Mouse (Mus musculus): ENCODE results near the gene 2310061N02Rik. TPM values are rescaled to one million over a fixed set of nuclear protein-coding genes. Genes with fewer than 3 reads are reported as not detected.
"Not testable (repeated sequence)": the region's sequence is repeated elsewhere in the genome, so short reads cannot be mapped to it uniquely, and the experiment has no call there.

Gene 2310061N02Rik
- total RNA-seq (2021): not detected
- long read RNA-seq, experiment 1: 0 reads
- long read RNA-seq, experiment 2: 0 reads

- Histone ChIP-seq H3K4me3 (no peak within 1 kb of the TSS), H3K27ac (no peak within 1 kb of the TSS)
- TF ChIP-seq CTCF (IDR thresholded peaks at IDR 0.05): no peak
- intact Hi-C loops (cut with DNase I): no loop called here
- peak; percentile 36 for DNase-seq
These were observed at the start of gene 2310061N02Rik for GRCm38 (mm10) chr16:88707496-88708012. Gene 2310061N02Rik (minus strand): TSS chr16:88707962.

GRCm38 (mm10) chr16:88751535-88751934 lies 43.8 kb upstream of the 2310061N02Rik start, which contains the start of gene Krtap13:
Gene Krtap13 (minus strand): TSS chr16:88751635.
- H3K4me3 ChIP-seq; H3K27ac ChIP-seq; intact Hi-C loops (cut with DNase I); DNase-seq: not testable (repeated sequence)

DNA sequence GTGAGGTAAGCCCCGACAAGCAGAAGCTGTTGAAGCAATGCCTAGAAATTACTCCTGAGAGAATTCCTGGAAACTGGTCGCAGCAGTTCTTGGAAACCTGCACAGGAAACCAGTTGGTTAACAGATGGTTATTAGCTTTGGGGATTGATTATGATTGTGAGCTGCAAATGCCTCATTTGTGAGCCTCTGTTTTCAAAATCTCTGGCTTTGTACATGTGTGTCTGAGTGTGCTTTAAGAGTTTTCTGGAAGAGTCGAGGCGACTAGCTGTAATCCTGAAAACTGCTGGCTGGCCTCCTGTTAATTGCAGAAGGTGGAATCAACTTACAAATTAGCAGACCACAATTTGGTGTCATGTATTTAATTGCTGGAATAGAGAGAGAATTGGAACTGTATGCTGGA lies 40.2 kb upstream of the 2310061N02Rik start:
- no peak for TF ChIP-seq CTCF (IDR thresholded peaks at IDR 0.05)
- Histone ChIP-seq H3K27ac (no peak overlapping the region), H3K4me3 (no peak overlapping the region)
- DNase-seq: no peak
- intact Hi-C loops (cut with DNase I): no loop called here

DNA sequence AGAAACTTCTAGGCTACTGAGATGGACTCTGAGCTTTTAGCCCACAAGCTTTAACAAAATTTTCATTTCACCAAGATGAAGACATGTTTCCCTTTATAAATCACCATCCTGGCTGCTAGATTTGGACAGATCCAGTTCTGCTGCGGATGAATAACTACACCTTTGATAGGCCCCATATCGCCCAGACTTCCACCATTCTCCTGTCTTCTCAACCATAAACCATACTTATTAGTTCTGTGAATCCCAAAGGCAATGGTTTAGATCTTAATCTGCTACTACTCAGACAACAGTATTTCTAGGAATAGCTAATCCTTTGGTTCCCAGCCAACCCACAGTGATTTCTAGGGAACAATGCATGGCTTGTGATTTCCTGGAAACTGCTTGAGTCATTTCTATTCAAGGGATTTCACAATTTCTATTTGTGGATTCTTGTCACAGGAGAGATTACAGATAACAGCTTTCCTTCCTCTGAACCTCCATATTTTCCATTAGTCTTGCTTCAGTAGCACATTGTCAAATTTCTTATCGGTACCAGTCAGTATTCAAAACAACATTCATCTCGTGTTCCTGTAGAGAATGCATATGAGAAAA lies 37.1 kb upstream of the 2310061N02Rik start:
- intact Hi-C loops (cut with DNase I): no loop called here
- DNase-seq: no peak
- Histone ChIP-seq H3K4me3 (no peak overlapping the region), H3K27ac (no peak overlapping the region)
- no peak for TF ChIP-seq CTCF (IDR thresholded peaks at IDR 0.05)

GRCm38 (mm10) chr16:88735391-88735790 lies 27.6 kb upstream of the 2310061N02Rik start:
- intact Hi-C loops (cut with DNase I): no loop called here

DNA sequence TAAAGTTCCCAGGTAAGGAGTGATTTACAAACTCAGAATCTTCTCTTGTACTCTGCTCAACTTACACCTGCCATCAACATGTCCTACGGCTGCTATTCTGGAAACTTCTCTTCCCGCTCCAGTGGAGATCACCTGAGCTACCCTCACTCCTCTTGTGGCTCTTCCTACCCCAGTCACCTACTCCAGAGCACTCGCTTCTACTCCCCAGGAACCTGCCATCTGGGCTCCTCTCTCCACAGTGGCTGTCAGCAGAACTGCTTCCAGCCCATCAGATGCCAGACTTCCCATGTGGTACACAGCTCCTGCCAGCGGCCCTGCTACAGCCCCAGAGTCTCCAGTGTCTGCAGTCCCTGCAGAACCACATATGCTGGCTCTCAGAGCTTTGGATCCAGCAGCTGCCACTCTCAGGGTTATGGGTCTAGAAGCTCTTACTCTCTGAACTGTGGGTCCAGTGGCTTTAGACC lies 21.1 kb upstream of the 2310061N02Rik start, which contains the start of gene Krtap13-1:
Gene Krtap13-1, plus strand, starts transcription at position 51 of the 464 bp plus-strand sequence.
- H3K4me3 ChIP-seq: no peak within 1 kb of the TSS
- no peak within 1 kb of the TSS for H3K27ac ChIP-seq
- TF ChIP-seq CTCF (IDR thresholded peaks at IDR 0.05): no peak
- peak; percentile 65 for DNase-seq
- intact Hi-C loops (cut with DNase I): no loop called here

More at GRCm38 (mm10) chr16:88735391-88735790, 27.6 kb upstream of the 2310061N02Rik start:
- Histone ChIP-seq H3K27ac (no peak overlapping the region), H3K4me3 (no peak overlapping the region)
- TF ChIP-seq CTCF (IDR thresholded peaks at IDR 0.05): no peak
- DNase-seq: no peak

DNA sequence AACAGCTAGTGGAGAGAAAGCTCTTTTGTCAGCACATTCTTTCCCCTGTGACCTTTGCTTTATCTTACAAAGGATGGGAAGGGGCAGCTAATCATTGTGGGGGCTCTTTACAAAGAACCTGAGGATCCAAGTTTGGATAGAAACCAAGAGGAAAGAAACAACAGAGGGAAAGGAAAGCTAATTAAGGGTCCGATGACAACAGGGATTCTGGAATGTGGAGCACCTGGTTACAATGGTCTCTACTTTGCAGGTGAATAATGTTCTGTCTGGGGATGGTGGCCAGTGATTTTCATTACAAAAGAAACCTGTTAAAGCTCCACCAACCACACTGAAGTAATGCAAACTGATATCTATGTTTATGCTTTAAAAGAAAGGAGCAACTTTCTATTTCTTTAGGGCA lies 12.3 kb upstream of the 2310061N02Rik start:
- intact Hi-C loops (cut with DNase I): no loop called here
- DNase-seq: no peak
- no peak overlapping the region for H3K4me3 ChIP-seq

DNA sequence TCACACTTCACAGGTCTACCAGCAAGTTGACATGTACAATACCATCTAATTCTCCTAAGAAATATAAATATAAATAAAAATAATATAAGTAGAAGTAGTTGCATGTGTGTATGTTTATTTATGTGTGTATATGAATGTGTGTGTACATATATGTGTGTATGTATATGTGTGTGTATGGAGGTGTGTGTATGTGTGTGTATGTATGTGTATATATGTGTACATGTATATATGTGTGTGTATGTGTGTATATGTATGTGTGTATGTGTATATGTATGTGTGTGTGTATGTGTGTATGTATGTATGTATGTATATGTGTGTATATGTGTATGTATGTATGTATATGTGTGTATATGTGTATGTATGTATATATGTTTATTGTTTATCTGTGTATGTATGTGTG lies 8.8 kb upstream of the 2310061N02Rik start:
- no peak for DNase-seq
- no peak for TF ChIP-seq CTCF (IDR thresholded peaks at IDR 0.05)
- no peak overlapping the region for H3K27ac ChIP-seq
- no peak overlapping the region for H3K4me3 ChIP-seq
- intact Hi-C loops (cut with DNase I): loop anchor here (10.0 kb wide), 1 partner anchor 108 kb away; the partner anchor contains the start of genes Krtap14 and Krtap15

More for the DNA sequence above, 12.3 kb upstream of the 2310061N02Rik start:
- H3K27ac ChIP-seq: no peak overlapping the region
- TF ChIP-seq CTCF (IDR thresholded peaks at IDR 0.05): no peak

DNA sequence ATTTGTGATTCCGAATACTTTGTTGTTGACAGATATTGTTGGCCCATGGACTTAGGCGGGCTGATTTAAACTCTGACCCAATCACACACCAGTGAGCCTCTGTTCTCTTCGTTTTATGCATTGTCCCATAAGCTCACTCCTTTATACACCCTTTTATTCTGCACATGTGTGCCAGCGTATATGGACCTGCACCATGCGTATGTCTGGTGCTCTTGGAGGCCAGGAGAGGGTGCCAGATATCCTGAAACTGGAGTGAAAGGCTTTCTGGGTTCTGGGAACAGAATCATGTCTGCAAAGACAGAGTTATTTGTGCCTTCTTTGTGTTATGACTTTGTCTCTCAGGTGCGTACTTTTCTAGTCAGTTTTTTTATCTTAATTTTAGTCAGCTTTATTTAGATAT lies 3.5 kb upstream of the 2310061N02Rik start:
- no peak overlapping the region for H3K4me3 ChIP-seq
- intact Hi-C loops (cut with DNase I): loop anchor here (5.0 to 10.0 kb wide), 2 partner anchors 114 to 124 kb away; partner anchors contain the start of genes Krtap14 and Krtap15
- no peak overlapping the region for H3K27ac ChIP-seq
- TF ChIP-seq CTCF (IDR thresholded peaks at IDR 0.05): peak; percentile 17; the same call in 1 of the 2 replicates
- no peak for DNase-seq

GRCm38 (mm10) chr16:88710757-88711156 lies 3.0 kb upstream of the 2310061N02Rik start:
- Histone ChIP-seq H3K27ac (no peak overlapping the region), H3K4me3 (no peak overlapping the region)
- no peak for DNase-seq
- intact Hi-C loops (cut with DNase I): loop anchor here (5.0 to 10.0 kb wide), 2 partner anchors 114 to 123 kb away; partner anchors contain the start of genes Krtap14 and Krtap15
- no peak for TF ChIP-seq CTCF (IDR thresholded peaks at IDR 0.05)

DNA sequence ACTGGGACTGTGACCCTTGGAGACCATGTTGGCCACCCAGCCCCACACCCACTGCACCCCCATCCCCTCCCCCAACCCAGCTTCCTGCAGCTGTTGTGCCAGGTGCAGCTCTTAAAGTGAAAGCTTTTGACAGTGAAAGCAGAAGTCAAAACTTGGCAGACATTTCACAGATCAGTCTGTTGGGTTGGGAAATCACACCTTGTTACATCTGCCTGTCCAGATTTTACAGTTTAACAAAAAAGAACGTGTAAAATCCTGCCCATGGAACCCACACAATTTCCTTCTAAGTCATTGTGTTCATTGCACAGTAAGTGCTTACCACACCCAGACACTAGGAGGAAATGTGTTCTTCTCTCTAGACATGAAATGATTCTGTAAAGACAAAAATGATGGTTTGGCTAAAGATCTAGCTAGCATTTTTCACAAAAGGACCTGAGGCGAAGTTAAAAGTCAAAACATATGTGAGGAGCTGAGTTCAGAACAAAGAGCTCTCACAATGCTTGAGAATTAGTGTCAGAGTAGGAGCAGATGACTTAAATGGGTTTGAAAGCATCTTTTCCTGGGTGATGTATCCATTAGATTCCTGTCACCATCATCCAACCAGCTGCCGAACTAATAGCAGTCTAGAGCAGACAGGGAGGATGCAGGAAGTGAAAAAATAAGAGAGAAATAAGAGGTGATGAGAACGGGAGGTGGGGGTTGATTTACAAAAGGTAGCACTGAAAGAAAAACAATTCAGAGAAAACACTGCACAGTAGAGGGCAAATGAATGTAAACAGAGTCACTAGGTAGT lies 6.5 kb downstream of the 2310061N02Rik start:
- Histone ChIP-seq H3K27ac (no peak overlapping the region), H3K4me3 (no peak overlapping the region)
- TF ChIP-seq CTCF (IDR thresholded peaks at IDR 0.05): no peak
- DNase-seq: no peak
- intact Hi-C loops (cut with DNase I): no loop called here

DNA sequence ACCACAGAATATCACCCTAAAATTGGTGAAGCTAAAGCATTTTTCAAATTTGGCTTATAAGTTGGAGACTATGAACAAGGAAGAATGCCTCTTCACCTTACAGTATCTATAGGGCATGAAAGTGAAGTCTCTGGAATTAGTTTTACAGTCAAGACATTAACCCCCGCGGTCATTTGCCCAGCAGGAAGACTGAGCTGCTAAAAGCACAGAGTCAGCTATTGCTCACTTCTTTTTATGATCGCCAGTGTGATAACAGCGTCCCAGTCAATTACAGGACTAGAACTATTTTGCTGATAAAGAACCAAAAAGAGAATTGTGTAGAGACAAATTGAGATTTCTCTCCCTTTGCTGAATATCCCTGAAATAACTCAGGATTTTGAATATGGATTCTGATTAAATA lies 11.5 kb downstream of the 2310061N02Rik start:
- no peak for TF ChIP-seq CTCF (IDR thresholded peaks at IDR 0.05)
- no peak overlapping the region for H3K27ac ChIP-seq
- no peak overlapping the region for H3K4me3 ChIP-seq
- intact Hi-C loops (cut with DNase I): no loop called here
- DNase-seq: no peak

DNA sequence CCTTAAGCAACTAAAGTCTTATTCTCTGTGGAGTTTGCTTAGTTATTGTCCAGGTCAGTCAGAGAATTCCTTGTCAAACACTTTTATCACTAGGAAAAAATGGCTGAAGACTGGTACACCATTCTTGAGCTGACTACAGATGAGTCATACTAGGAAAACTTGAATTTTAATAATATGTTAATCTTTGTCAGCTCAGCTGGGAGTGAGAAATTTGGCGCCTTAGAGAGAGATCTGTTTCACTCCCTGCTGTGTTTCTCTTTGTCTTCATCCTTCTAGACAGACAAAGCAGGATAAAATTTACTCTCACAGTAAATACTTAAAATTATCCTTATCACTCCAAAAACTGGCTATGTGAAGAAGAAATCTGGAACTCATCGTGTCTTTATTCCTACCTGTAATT lies 26.5 kb downstream of the 2310061N02Rik start:
- TF ChIP-seq CTCF (IDR thresholded peaks at IDR 0.05): no peak
- intact Hi-C loops (cut with DNase I): no loop called here
- Histone ChIP-seq H3K27ac (no peak overlapping the region), H3K4me3 (no peak overlapping the region)
- DNase-seq: no peak
